Mouse (Mus musculus) layer of hippocampus, postnatal 10 days (tissue): Measurements from ENCODE around the gene Zfy1. TPM values are rescaled to one million over a fixed set of nuclear protein-coding genes. Genes with fewer than 3 reads are reported as not detected.
"Not testable (repeated sequence)": the region's sequence is repeated elsewhere in the genome, so short reads cannot be mapped to it uniquely, and the experiment has no call there.

ENCODE experiments used
- DNase-seq, 2 experiments: peaks; one replicate each; pipeline ENCODE4 v3.0.0; 2021; ENCODE audit warnings: low spot score in 2 of 2
- long read RNA-seq: library from polyadenylated mRNA; stranded (forward); transcript quantifications from one replicate; pipeline ENCODE4 v2.0.0, GENCODE M21; 2023
- total RNA-seq, 2 experiments: library from RNA; stranded (reverse); gene quantifications; 2 replicates each; pipeline ENCODE4 v1.2.3; 2021

The Zfy1 gene
- not detected for total RNA-seq
- long read RNA-seq: 0 reads

DNA sequence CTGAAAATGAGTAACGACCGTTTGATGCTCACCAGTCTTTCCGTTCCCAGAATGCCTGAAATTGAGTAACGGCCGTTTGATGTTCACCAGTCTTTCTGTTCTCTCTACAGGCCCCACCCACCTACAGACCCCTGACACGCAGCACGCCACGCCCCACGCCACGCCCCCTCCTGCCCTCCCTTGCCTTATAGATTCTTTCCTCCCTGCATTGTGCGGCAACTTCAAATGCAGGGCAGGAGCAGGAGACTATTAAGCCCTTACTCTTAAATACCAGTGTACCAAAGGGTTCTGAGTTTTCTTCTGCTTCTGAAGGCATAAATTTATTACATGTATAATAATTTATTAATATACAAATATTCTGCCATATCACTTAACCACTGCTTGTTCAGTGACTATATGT lies at the start of gene Zfy1:
TSS of gene Zfy1 (minus strand) at position 101 of the 400 bp plus-strand sequence.
- DNase-seq: not testable (repeated sequence)

GRCm38 (mm10) chrY:818396-818795 lies 21.2 kb upstream of the Zfy1 start, which contains the start of gene Uba1y:
Uba1y (plus strand) TSS chrY:818649.
- DNase-seq: no peak

DNA sequence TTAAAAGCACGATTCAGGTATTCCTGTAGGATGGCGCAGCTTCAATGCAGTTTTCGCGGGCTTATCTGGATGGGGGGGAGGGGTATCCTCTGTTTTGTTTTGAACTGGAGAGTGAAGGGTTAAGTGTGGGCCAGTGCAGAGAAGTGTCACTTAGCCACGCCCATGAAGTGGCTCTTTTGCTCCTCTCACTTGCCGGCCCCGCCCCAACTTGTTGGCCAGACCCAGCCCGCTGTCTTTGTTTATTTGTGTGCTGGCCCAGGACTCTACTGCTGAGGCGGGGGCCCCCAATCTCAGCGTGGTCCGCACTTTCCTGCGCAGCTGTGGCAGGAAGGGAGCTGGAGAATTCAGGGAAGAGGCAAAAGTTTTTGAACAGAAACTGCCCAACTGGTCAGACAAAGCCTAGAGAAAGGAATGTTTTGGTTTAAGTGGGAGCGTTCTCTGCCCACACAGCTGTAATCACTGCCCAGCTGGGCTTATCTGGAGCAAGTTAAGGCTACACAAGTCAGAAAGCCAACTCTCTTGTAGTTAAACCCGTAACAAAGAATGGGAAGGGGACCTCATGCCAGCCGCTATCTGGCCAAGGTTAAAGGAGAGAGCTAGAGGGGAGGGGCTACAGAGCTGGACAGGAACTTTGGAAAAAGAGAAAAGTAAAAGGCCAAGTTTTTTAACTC lies 11.9 kb upstream of the Zfy1 start:
- no peak for DNase-seq

Other genes starting within 250 kb of the Zfy1 start
- gene Uba1y, start 21.2 kb upstream of the Zfy1 start, total RNA-seq: not detected
- 10 to 100 TPM in 1 of 2 experiments, not detected in 1; 21.1 TPM for gene Kdm5d, start 100.4 kb upstream of the Zfy1 start, total RNA-seq
- gene Eif2s3y, start 213.1 kb upstream of the Zfy1 start, total RNA-seq: 10 to 100 TPM in 1 of 2 experiments, not detected in 1; 87.9 TPM